Comparison of ENCODE assay signal across 9 mouse cellular contexts in genomic region chr3:155092081-155092480, GRCm38 (mm10). TPM values are rescaled to one million over a fixed set of nuclear protein-coding genes. Genes with fewer than 3 reads are reported as not detected.
DNase-seq lines count a peak whose midpoint lies in the region; ATAC-seq and TF ChIP-seq lines count a peak whose summit lies in the region.
"Had no signal": no experiment of that assay in that cellular context is flagged by ENCODE, and none has a peak within 500 bp of the region (broad histone marks: within the 10 kb centered on the region; RNA-seq: fewer than 3 reads in every experiment).

No protein-coding gene starts in this region.

- no peak overlapping the region for H3K4me3 ChIP-seq in kidney, postnatal 0 days (replicated peaks; ENCODE audit: low read depth, low read length)
- no peak overlapping the region for H3K4me3 ChIP-seq in kidney, adult 2 months (ENCODE audit: insufficient read depth, low read depth, low read length)
- peak overlapping the region; percentile 62; the same call in 1 of the 2 replicates for H3K4me3 ChIP-seq in embryonic facial prominence, embryonic 12.5 days
- H3K4me3 ChIP-seq in intestine, embryonic 16.5 days (ENCODE audit: low read length) = no peak overlapping the region; the same call in 1 of the 2 replicates
- H3K4me3 ChIP-seq in myocyte = peak overlapping the region; percentile 66

- H3K9ac ChIP-seq in kidney, postnatal 0 days (ENCODE audit: low read depth, low read length) = no peak overlapping the region
- no peak overlapping the region for H3K9ac ChIP-seq in embryonic facial prominence, embryonic 12.5 days
- H3K9ac ChIP-seq in intestine, embryonic 16.5 days (ENCODE audit: low read depth, low read length) = no peak overlapping the region

- H3ac ChIP-seq in myocyte (ENCODE audit: control insufficient read depth, insufficient read length) = peak overlapping the region; percentile 34

- TF ChIP-seq CTCF in kidney, postnatal 0 days (IDR thresholded peaks at IDR 0.05; ENCODE audit: low read depth) = no peak
- TF ChIP-seq CTCF in kidney, adult 2 months (conservative IDR thresholded peaks at IDR 0.05; ENCODE audit: insufficient read depth, insufficient read length, low read depth, low read length) = no peak

- TF ChIP-seq POLR2A in kidney, adult 2 months (IDR thresholded peaks at IDR 0.05; ENCODE audit: low read depth, low read length) = no peak
- no peak for TF ChIP-seq POLR2A in myocyte (IDR thresholded peaks at IDR 0.05; ENCODE audit: insufficient read length, low read depth)

- no peaks in the 10 kb centered on the region for H3K9me3 ChIP-seq in kidney, postnatal 0 days (replicated peaks; ENCODE audit: low read length)
- no peaks in the 10 kb centered on the region for H3K9me3 ChIP-seq in embryonic facial prominence, embryonic 12.5 days
- H3K9me3 ChIP-seq in intestine, embryonic 16.5 days (ENCODE audit: control insufficient read depth, low read length) = no peaks in the 10 kb centered on the region

- H3K79me2 ChIP-seq in myocyte (ENCODE audit: control insufficient read depth, insufficient read depth) = peaks cover 14% of the 10 kb centered on the region

- peaks cover 8% of the 10 kb centered on the region for H3K36me3 ChIP-seq in kidney, postnatal 0 days (ENCODE audit: insufficient read depth, low read length)
- H3K36me3 ChIP-seq in kidney, adult 2 months (ENCODE audit: control insufficient read depth, insufficient read depth, low read length) = peaks cover 1% of the 10 kb centered on the region; the same call in 1 of the 2 replicates
- peaks cover 8% of the 10 kb centered on the region for H3K36me3 ChIP-seq in embryonic facial prominence, embryonic 12.5 days
- H3K36me3 ChIP-seq in intestine, embryonic 16.5 days (ENCODE audit: control insufficient read depth, insufficient read depth, low read length) = 0 out of 2 replicates have a peak, but pooled peaks cover 6% of the 10 kb centered on the region
- peaks cover 28% of the 10 kb centered on the region for H3K36me3 ChIP-seq in myocyte (ENCODE audit: control insufficient read depth, insufficient read depth)

- ATAC-seq in kidney, postnatal 0 days (replicated peaks; ENCODE audit: low FRiP score, low read depth) = no peak
- ATAC-seq in embryonic facial prominence, embryonic 12.5 days (ENCODE audit: insufficient number of reproducible peaks, insufficient read depth, low FRiP score, low TSS enrichment) = no peak
- ATAC-seq in intestine, embryonic 16.5 days = no peak

- peak overlapping the region; percentile 55 for H3K4me2 ChIP-seq in kidney, postnatal 0 days (ENCODE audit: low read length)
- H3K4me2 ChIP-seq in embryonic facial prominence, embryonic 12.5 days (replicated peaks) = peak overlapping the region; percentile 59
- H3K4me2 ChIP-seq in intestine, embryonic 16.5 days (ENCODE audit: low read depth, low read length) = peak overlapping the region; percentile 84
- peak overlapping the region; percentile 81 for H3K4me2 ChIP-seq in myocyte (ENCODE audit: low read depth)

- no peak for DNase-seq in kidney, postnatal 0 days (ENCODE audit: low spot score)
- no peak for DNase-seq in kidney, adult 2 months
- DNase-seq in urinary bladder, adult 2 months (ENCODE audit: low spot score) = no peak
- no peak for DNase-seq in layer of hippocampus, adult 18-20 months (ENCODE audit: low spot score in 2 of 2)
- no peak for DNase-seq in cerebellum, postnatal 14 days

- H3K27me3 ChIP-seq in kidney, postnatal 0 days (ENCODE audit: insufficient read depth, low read length) = no peaks in the 10 kb centered on the region
- H3K27me3 ChIP-seq in kidney, adult 2 months (replicated peaks; ENCODE audit: control insufficient read depth, insufficient read depth, low read length) = no peaks in the 10 kb centered on the region
- no peaks in the 10 kb centered on the region for H3K27me3 ChIP-seq in embryonic facial prominence, embryonic 12.5 days
- no peaks in the 10 kb centered on the region for H3K27me3 ChIP-seq in intestine, embryonic 16.5 days (replicated peaks; ENCODE audit: control insufficient read depth, insufficient read depth, low read length)
- no peaks in the 10 kb centered on the region for H3K27me3 ChIP-seq in myocyte (ENCODE audit: control insufficient read depth, insufficient read depth, insufficient read length)

- 96% methylated on average over 6 of the region's 6 CpGs for WGBS in kidney, postnatal 0 days
- 95% methylated on average over 6 of the region's 6 CpGs for WGBS in kidney, adult 2 months
- WGBS in embryonic facial prominence, embryonic 12.5 days = 92% methylated on average over 6 of the region's 6 CpGs
- WGBS in intestine, embryonic 16.5 days = 85% methylated on average over 6 of the region's 6 CpGs

- no peak overlapping the region for H3K27ac ChIP-seq in kidney, postnatal 0 days
- H3K27ac ChIP-seq in kidney, adult 2 months (ENCODE audit: insufficient read depth, low read depth, low read length) = no peak overlapping the region
- H3K27ac ChIP-seq in embryonic facial prominence, embryonic 12.5 days = no peak overlapping the region
- no peak overlapping the region for H3K27ac ChIP-seq in intestine, embryonic 16.5 days (ENCODE audit: low read length)

- H3K4me1 ChIP-seq in kidney, postnatal 0 days (replicated peaks; ENCODE audit: insufficient read depth, low read length) = no peaks in the 10 kb centered on the region
- H3K4me1 ChIP-seq in kidney, adult 2 months (ENCODE audit: control insufficient read depth, insufficient read depth, low read length) = no peaks in the 10 kb centered on the region; the same call in 1 of the 2 replicates
- peaks cover 5% of the 10 kb centered on the region; the same call in 1 of the 2 replicates for H3K4me1 ChIP-seq in embryonic facial prominence, embryonic 12.5 days
- peaks cover 5% of the 10 kb centered on the region; the same call in 1 of the 2 replicates for H3K4me1 ChIP-seq in intestine, embryonic 16.5 days (ENCODE audit: control insufficient read depth, insufficient read depth, low read length)

TF ChIP-seq in myocyte, 11 proteins besides CTCF, POLR2A, EP300 and RAD21:
- TF ChIP-seq TCF3 (IDR thresholded peaks at IDR 0.05; ENCODE audit: insufficient read length, low read depth) (no peak), TCF12 (IDR thresholded peaks at IDR 0.05; ENCODE audit: insufficient read depth, poor library complexity, severe bottlenecking) (no peak), POLR2AphosphoS2 (IDR thresholded peaks at IDR 0.05; ENCODE audit: insufficient read length, low read depth) (no peak), REST (IDR thresholded peaks at IDR 0.05; ENCODE audit: insufficient read depth, insufficient read length) (no peak), SRF (IDR thresholded peaks at IDR 0.05; ENCODE audit: control insufficient read depth, insufficient read length, low read depth) (no peak), E2F4 (IDR thresholded peaks at IDR 0.05; ENCODE audit: insufficient read depth) (no peak), USF1 (IDR thresholded peaks at IDR 0.05; ENCODE audit: low read depth) (no peak), MAX (IDR thresholded peaks at IDR 0.05; ENCODE audit: low read depth) (no peak), MYOD1 (IDR thresholded peaks at IDR 0.05; ENCODE audit: control insufficient read depth in 1 of 3, insufficient read length in 2 of 3, low read depth in 2 of 3) (no peak), MYOG (IDR thresholded peaks at IDR 0.05; ENCODE audit: control insufficient read depth in 1 of 3, insufficient read depth in 1 of 3, insufficient read length in 2 of 3, low read depth in 2 of 3) (no peak), CEBPB (IDR thresholded peaks at IDR 0.05; ENCODE audit: insufficient read depth, poor library complexity, severe bottlenecking) (no peak)

RNA-seq across cellular contexts. Expression of gene Fpgt, which starts 1.1 kb away (rescaled TPM):
- polyA plus RNA-seq in kidney, postnatal 0 days (2015; fragmentation: Nextera tagmentation; extraction: Ambion mirVana) = 12.2 and 12.5 TPM in 2 replicates
- polyA plus RNA-seq in kidney, adult 2 months (2012; rRNA removed) = 12.1 and 12.5 TPM in 2 replicates
- 16.3 and 18.9 TPM in 2 replicates for polyA plus RNA-seq in embryonic facial prominence, embryonic 12.5 days (2016; fragmentation: Nextera tagmentation; extraction: Ambion mirVana)
- polyA plus RNA-seq in intestine, embryonic 16.5 days (2015; fragmentation: Nextera tagmentation; extraction: Ambion mirVana) = 17.3 and 22.4 TPM in 2 replicates
- 4.7 TPM for polyA plus RNA-seq in myocyte (2012; fragmentation: generic; extraction: Trizol)
- polyA plus RNA-seq in urinary bladder, adult 2 months (2012; rRNA removed) = 16.3 TPM in 2 replicates
- 10 to 100 TPM; 24.2 to 24.6 TPM for total RNA-seq in layer of hippocampus, adult 18-20 months (2021)

RNA-seq across cellular contexts. Expression of gene Lrriq3, which starts 1.2 kb away (rescaled TPM):
- polyA plus RNA-seq in kidney, postnatal 0 days (2015; fragmentation: Nextera tagmentation; extraction: Ambion mirVana) = 1.9 and 2.3 TPM in 2 replicates
- 0.72 and 0.81 TPM in 2 replicates for polyA plus RNA-seq in kidney, adult 2 months (2012; rRNA removed)
- polyA plus RNA-seq in embryonic facial prominence, embryonic 12.5 days (2016; fragmentation: Nextera tagmentation; extraction: Ambion mirVana) = 0.54 and 1.3 TPM in 2 replicates
- 1.1 and 1.2 TPM in 2 replicates for polyA plus RNA-seq in intestine, embryonic 16.5 days (2015; fragmentation: Nextera tagmentation; extraction: Ambion mirVana)
- 0.28 TPM for polyA plus RNA-seq in myocyte (2012; fragmentation: generic; extraction: Trizol)
- 0.91 and 1.1 TPM in 2 replicates for polyA plus RNA-seq in urinary bladder, adult 2 months (2012; rRNA removed)
- total RNA-seq in layer of hippocampus, adult 18-20 months (2021) = under 1 TPM; 0.48 to 0.59 TPM

RNA-seq across cellular contexts. Expression of gene Tnni3k, which starts 36.9 kb away (rescaled TPM):
- not detected in 2 replicates for polyA plus RNA-seq in kidney, postnatal 0 days (2015; fragmentation: Nextera tagmentation; extraction: Ambion mirVana)
- 0.05 TPM in 1 of 2 replicates, not detected in the other for polyA plus RNA-seq in kidney, adult 2 months (2012; rRNA removed)
- polyA plus RNA-seq in embryonic facial prominence, embryonic 12.5 days (2016; fragmentation: Nextera tagmentation; extraction: Ambion mirVana) = 0.09 TPM in 1 of 2 replicates, not detected in the other
- not detected in 2 replicates for polyA plus RNA-seq in intestine, embryonic 16.5 days (2015; fragmentation: Nextera tagmentation; extraction: Ambion mirVana)
- polyA plus RNA-seq in myocyte (2012; fragmentation: generic; extraction: Trizol) = 0.47 TPM
- not detected in 2 replicates for polyA plus RNA-seq in urinary bladder, adult 2 months (2012; rRNA removed)
- total RNA-seq in layer of hippocampus, adult 18-20 months (2021) = under 1 TPM; 0.45 to 0.61 TPM
- polyA plus RNA-seq: embryonic facial prominence, embryonic 11.5 days had no signal

Comparison
In these comparisons a context has a peak if more than half of its experiments do, and no peak if none do; other contexts are left out.
1. H3K4me3 ChIP-seq: peak in embryonic facial prominence, embryonic 12.5 days (single experiment) and myocyte (single experiment); none in kidney, postnatal 0 days (single experiment), kidney, adult 2 months (single experiment) and intestine, embryonic 16.5 days (single experiment).
2. Peak in every context shown above with its lines, with median percentiles within 50 percentile points of each other: H3K4me2 ChIP-seq.